Mouse (Mus musculus): Measurements from ENCODE around the gene Vmn1r86. TPM values are rescaled to one million over a fixed set of nuclear protein-coding genes. Genes with fewer than 3 reads are reported as not detected.
A peak's percentile ranks its signal among the peaks of the same experiment; 100 is the strongest.

The Vmn1r86 gene
- total and polyA plus RNA-seq, 3 experiments, result not detected

GRCm38 (mm10) chr7:13054287-13055010, 65.3 kb downstream of the Vmn1r86 start, which contains the start of gene Mzf1 (continued):
- TF ChIP-seq TBP (conservative IDR thresholded peaks at IDR 0.05; ENCODE audit: low read depth, low read length) (peak; percentile 61; the same call in 1 of the 2 replicates), KAT2A (IDR thresholded peaks at IDR 0.05; ENCODE audit: insufficient replicate concordance, low read length) (peak; percentile 87; the same call in 1 of the 2 replicates), USF1 (IDR thresholded peaks at IDR 0.05; ENCODE audit: low read depth, low read length) (no peak), GABPA (IDR thresholded peaks at IDR 0.05; ENCODE audit: insufficient replicate concordance, low read depth, low read length) (no peak; the same call in 1 of the 2 replicates), POLR2AphosphoS2 (IDR thresholded peaks at IDR 0.05; ENCODE audit: low read depth, low read length) (no peak), RAD21 (IDR thresholded peaks at IDR 0.05; ENCODE audit: low read depth, low read length) (no peak), UBTF (IDR thresholded peaks at IDR 0.05; ENCODE audit: low read depth, low read length) (no peak), NRF1 (IDR thresholded peaks at IDR 0.05; ENCODE audit: low read depth, low read length) (peak; percentile 86), PAX5 (IDR thresholded peaks at IDR 0.05; ENCODE audit: low read length) (no peak), CHD2 (IDR thresholded peaks at IDR 0.05; ENCODE audit: low read length) (peak; percentile 96), SIN3A (IDR thresholded peaks at IDR 0.05; ENCODE audit: low read length) (peak; percentile 90; the same call in 1 of the 2 replicates), MXI1 (IDR thresholded peaks at IDR 0.05; ENCODE audit: low read depth, low read length) (peak; percentile 92), ZNF384 (IDR thresholded peaks at IDR 0.05; ENCODE audit: low read depth, low read length) (peak; percentile 98), USF2 (conservative IDR thresholded peaks at IDR 0.05; ENCODE audit: low read depth, low read length) (no peak), MAX (IDR thresholded peaks at IDR 0.05; ENCODE audit: low read length) (peak; percentile 81), CHD1 (IDR thresholded peaks at IDR 0.05; ENCODE audit: low read depth, low read length) (no peak), POLR2A (IDR thresholded peaks at IDR 0.05; ENCODE audit: low read depth, low read length) (peak; percentile 59), MYC (IDR thresholded peaks at IDR 0.05; ENCODE audit: low read depth, low read length) (peak; percentile 44; the same call in 1 of the 2 replicates), MAFK (IDR thresholded peaks at IDR 0.05; ENCODE audit: insufficient replicate concordance, low read length) (no peak), ZMIZ1 (IDR thresholded peaks at IDR 0.05; ENCODE audit: low read depth, low read length) (no peak; the same call in 1 of the 2 replicates), MEF2A (IDR thresholded peaks at IDR 0.05; ENCODE audit: borderline replicate concordance, low read depth, low read length) (no peak), ETS1 (conservative IDR thresholded peaks at IDR 0.05; ENCODE audit: low read depth, low read length) (0 out of 2 replicates have a peak, but pooled peaks have one; percentile 15), CTCF (conservative IDR thresholded peaks at IDR 0.05 in 1 of 2, IDR thresholded peaks at IDR 0.05 in 1 of 2; ENCODE audit: low read depth in 2 of 2, low read length in 2 of 2) (no peak)

GRCm38 (mm10) chr7:13053961-13054286, 65.8 kb downstream of the Vmn1r86 start:
- no peaks in the 10 kb centered on the region for H3K9me3 ChIP-seq (replicated peaks; ENCODE audit: low read length)
- no peak for TF ChIP-seq TCF12 (IDR thresholded peaks at IDR 0.05; ENCODE audit: low read depth, low read length)
- TF ChIP-seq ZMIZ1 (IDR thresholded peaks at IDR 0.05; ENCODE audit: low read depth, low read length), result no peak
- TF ChIP-seq MAZ (IDR thresholded peaks at IDR 0.05; ENCODE audit: low read depth, low read length), result no peak
- no peak for TF ChIP-seq SMC3 (IDR thresholded peaks at IDR 0.05; ENCODE audit: low read depth, low read length)
- no peak for TF ChIP-seq JUN (IDR thresholded peaks at IDR 0.05; ENCODE audit: insufficient read depth, low read depth, low read length)
- no peak for TF ChIP-seq MXI1 (IDR thresholded peaks at IDR 0.05; ENCODE audit: low read depth, low read length)
- TF ChIP-seq RAD21 (IDR thresholded peaks at IDR 0.05; ENCODE audit: low read depth, low read length), result no peak
- TF ChIP-seq CTCF (conservative IDR thresholded peaks at IDR 0.05 in 1 of 2, IDR thresholded peaks at IDR 0.05 in 1 of 2; ENCODE audit: low read depth in 2 of 2, low read length in 2 of 2), result no peak
- TF ChIP-seq USF2 (conservative IDR thresholded peaks at IDR 0.05; ENCODE audit: low read depth, low read length), result no peak
- TF ChIP-seq PAX5 (IDR thresholded peaks at IDR 0.05; ENCODE audit: low read length), result no peak
- in situ Hi-C loops (cut with MboI; ENCODE audit: low pct_ligation_motif_present, low pct_unique_long_range_greater_than_20kb, low sequenced_read_pairs), result loop anchor here (25.0 kb wide), 2 partner anchors 233 to 1258 kb away; partner anchors contain the start of genes Lig1 and Zswim9
- H3K4me2 ChIP-seq (ENCODE audit: insufficient read depth, low read depth, poor library complexity, severe bottlenecking), result 0 out of 2 replicates have a peak overlapping the region, but pooled peaks have one; percentile 2
- no peak overlapping the region for H3K27ac ChIP-seq (ENCODE audit: insufficient read depth, low read depth)
- dilution Hi-C loops (cut with MboI; ENCODE audit: extremely low pct_ligation_motif_present, extremely low pct_unique_long_range_greater_than_20kb, low sequenced_read_pairs), result no loop called here
- H3K9ac ChIP-seq (ENCODE audit: insufficient read depth, low read depth), result no peak overlapping the region
- H3K4me1 ChIP-seq (ENCODE audit: control insufficient read depth in 1 of 2, insufficient read depth in 2 of 2), result peaks cover 0 to 10% of the 10 kb centered on the region in 2 experiments; a peak in 1 of 4 replicates
- H3K4me3 ChIP-seq (replicated peaks in 1 of 3; ENCODE audit: low read depth in 2 of 3, low read length in 2 of 3, poor library complexity in 1 of 3), result peak overlapping the region; percentile 65 to 68 (median 66)
- no peak for DNase-seq (ENCODE audit: extremely low read depth)
- peaks cover 26% of the 10 kb centered on the region for H3K27me3 ChIP-seq (replicated peaks)
- no peaks in the 10 kb centered on the region for H3K79me2 ChIP-seq (replicated peaks; ENCODE audit: control insufficient read depth, extremely low read depth, insufficient read depth, poor library complexity, severe bottlenecking)
- H3K36me3 ChIP-seq (replicated peaks in 1 of 2; ENCODE audit: control insufficient read depth in 1 of 2, insufficient read depth in 1 of 2, low read length in 1 of 2), result no peaks in the 10 kb centered on the region
